Mouse (Mus musculus) embryo, embryonic 11.5 days (tissue): ENCODE measurements at regions not wholly inside any gene's neighbourhood (a gene's known extent, or its start where the extent isn't known, plus 50 kb on each side); places are given as distances from the start of the nearest gene placed in this dataset.

ENCODE experiments used
- DNase-seq: peaks from one replicate; pipeline ENCODE4 v3.0.0-alpha.2; 2012; ENCODE audit warnings: low read depth, low spot score

GRCm38 (mm10) chrX:99216633-99217459 is 80.9 kb downstream of the Efnb1 start:
- DNase-seq, result no peak

- DNase-seq, result no peak
Measured at GRCm38 (mm10) chrX:99215931-99216330, 80.0 kb downstream of the Efnb1 start.

- DNase-seq, result no peak
Measured at GRCm38 (mm10) chrX:99215111-99215510, 79.2 kb downstream of the Efnb1 start.

- no peak for DNase-seq
Measured at GRCm38 (mm10) chrX:99213565-99214153, 77.7 kb downstream of the Efnb1 start.

- no peak for DNase-seq
Measured at GRCm38 (mm10) chrX:99204077-99204476, 68.1 kb downstream of the Efnb1 start.

GRCm38 (mm10) chrX:99201081-99201480 is 65.2 kb downstream of the Efnb1 start:
- no peak for DNase-seq

- no peak for DNase-seq
Measured at GRCm38 (mm10) chrX:99199669-99200068, 63.7 kb downstream of the Efnb1 start.

- no peak for DNase-seq
Measured at GRCm38 (mm10) chrX:99198961-99199631, 63.2 kb downstream of the Efnb1 start.
